Mouse (Mus musculus) retina, postnatal 1 day (tissue): Measurements from ENCODE around the gene Gm10638.

Experiments used
- DNase-seq: peaks from one replicate; pipeline ENCODE4 v3.0.0-alpha.2; 2012

The Gm10638 gene

DNA sequence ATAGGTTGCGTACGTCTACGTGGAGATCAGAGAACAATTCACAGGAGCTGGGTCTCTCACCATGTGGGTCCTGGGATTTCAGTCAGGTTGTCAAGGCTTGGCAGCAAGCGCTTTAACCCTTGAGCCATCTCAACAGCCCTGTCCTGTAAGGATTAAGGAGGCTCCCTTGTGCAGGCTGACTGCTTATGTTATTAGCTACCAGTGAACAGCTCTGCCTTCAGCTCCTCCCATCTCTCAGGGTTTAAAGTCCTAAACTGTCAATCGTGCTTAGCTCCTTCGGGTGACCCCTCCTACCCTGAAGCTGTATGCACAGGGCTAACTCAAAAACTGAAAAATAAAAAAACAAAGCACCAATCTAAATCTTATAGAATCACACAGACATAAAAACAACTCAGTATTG is 46.0 kb downstream of the Gm10638 start:
- peak; percentile 64 for DNase-seq

- DNase-seq: no peak
Measured at GRCm38 (mm10) chr8:86794716-86795115, 49.2 kb downstream of the Gm10638 start.
